Mouse (Mus musculus): ENCODE results near the gene Eef2k.
A peak's percentile ranks its signal among the peaks of the same experiment; 100 is the strongest.
"Not testable (repeated sequence)": the region's sequence is repeated elsewhere in the genome, so short reads cannot be mapped to it uniquely, and the experiment has no call there.

Eef2k gene

GRCm38 (mm10) chr7:120879972-120880371 is 37.3 kb downstream of the Eef2k start:
- no peak for DNase-seq (ENCODE audit: low read depth, low spot score)

GRCm38 (mm10) chr7:120880770-120881169 is 38.1 kb downstream of the Eef2k start:
- no peak for DNase-seq (ENCODE audit: low read depth, low spot score)

- no peak for DNase-seq (ENCODE audit: low read depth, low spot score)
These were observed 38.8 kb downstream of the Eef2k start for GRCm38 (mm10) chr7:120881451-120881850.

GRCm38 (mm10) chr7:120882674-120883073 is 40.0 kb downstream of the Eef2k start:
- DNase-seq (ENCODE audit: low read depth, low spot score), result no peak

GRCm38 (mm10) chr7:120883523-120884290 is 41.1 kb downstream of the Eef2k start:
- no peak for DNase-seq (ENCODE audit: low read depth, low spot score)

DNA sequence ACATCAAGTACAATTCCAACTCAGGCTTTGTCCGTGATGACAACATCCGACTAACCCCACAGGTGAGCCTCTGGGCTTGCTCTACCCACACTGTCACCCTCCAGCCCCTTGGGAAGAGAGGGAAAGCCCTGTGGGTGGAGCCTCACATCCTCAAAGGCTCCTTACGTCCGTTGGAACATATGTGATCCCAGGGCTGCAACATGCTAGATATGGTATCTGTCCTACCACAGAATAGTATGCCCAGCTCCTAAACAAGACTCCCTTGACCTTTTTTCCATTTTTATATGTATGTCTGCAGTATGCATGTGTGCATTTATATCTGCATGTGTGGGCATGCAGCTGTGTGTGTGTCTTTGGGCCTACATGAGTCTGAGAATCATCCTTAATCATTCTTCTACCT is 42.1 kb downstream of the Eef2k start:
- no peak for DNase-seq (ENCODE audit: low read depth, low spot score)

DNA sequence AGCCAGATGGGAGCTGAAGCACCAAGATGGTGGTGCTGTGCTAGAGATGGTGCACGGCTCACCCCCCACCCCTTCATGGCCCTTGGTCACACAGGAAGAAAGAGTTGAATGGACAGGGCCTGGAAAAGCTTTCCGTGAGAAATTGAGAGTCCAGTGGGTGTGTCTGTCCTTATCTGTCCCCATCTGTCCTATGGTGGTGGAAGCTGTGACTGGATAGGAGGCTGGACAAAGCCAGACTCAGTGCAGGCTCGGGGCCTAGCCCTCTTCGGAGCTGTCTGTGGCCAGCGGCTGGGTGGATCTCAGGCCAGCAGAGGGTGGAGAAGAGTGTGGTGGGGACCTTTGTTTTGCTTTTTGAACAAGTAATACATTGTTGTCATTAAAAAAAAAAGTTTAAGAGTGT is 50.5 kb downstream of the Eef2k start:
- no peak for DNase-seq (ENCODE audit: low read depth, low spot score)

- DNase-seq (ENCODE audit: low read depth, low spot score), result no peak
These were observed 54.4 kb downstream of the Eef2k start for GRCm38 (mm10) chr7:120897054-120897453.

GRCm38 (mm10) chr7:120897711-120898335 is 55.2 kb downstream of the Eef2k start:
- no peak for DNase-seq (ENCODE audit: low read depth, low spot score)

GRCm38 (mm10) chr7:120900191-120900590 is 57.6 kb downstream of the Eef2k start:
- DNase-seq (ENCODE audit: low read depth, low spot score), result no peak

GRCm38 (mm10) chr7:120901701-120902100 is 59.1 kb downstream of the Eef2k start:
- no peak for DNase-seq (ENCODE audit: low read depth, low spot score)

DNA sequence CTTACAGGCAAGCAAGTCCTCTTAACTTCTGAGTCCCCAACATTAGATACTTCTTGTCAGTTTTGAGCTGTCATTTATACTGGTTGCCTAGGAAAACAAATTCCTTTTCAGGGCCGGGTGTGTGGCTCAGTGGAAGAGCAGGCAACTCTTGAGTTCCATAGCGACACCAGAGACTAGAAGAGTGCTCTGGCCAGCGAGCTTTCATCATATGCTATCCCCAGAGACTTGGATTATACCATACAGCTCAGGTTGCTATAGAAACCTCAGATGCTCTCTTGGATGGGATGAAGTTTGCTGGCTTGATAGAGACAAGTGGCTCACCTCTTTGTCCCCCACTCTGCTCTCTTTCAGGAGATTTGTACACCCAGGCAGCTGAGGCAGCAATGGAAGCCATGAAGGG is 60.3 kb downstream of the Eef2k start:
- DNase-seq (ENCODE audit: low read depth, low spot score), result no peak

DNA sequence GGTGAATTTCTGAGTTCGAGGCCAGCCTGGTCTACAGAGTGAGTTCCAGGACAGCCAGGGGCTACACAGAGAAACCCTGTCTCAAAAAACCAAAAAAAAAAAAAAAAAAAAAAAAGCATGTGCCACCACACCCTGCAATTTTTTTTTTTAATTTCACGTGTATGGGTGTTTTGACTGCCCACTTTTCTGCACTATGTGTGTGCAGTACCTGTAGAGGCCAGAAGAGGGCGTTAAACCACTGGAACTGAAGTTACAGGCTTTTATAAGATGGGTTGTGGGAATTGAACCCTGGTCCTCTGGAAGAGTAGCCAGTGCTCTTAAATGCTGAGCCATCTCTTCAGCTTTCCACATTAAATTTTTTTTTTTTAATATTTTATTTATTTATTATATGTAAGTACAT is 67.5 kb downstream of the Eef2k start:
- DNase-seq (ENCODE audit: low read depth, low spot score), result not testable (repeated sequence)

DNA sequence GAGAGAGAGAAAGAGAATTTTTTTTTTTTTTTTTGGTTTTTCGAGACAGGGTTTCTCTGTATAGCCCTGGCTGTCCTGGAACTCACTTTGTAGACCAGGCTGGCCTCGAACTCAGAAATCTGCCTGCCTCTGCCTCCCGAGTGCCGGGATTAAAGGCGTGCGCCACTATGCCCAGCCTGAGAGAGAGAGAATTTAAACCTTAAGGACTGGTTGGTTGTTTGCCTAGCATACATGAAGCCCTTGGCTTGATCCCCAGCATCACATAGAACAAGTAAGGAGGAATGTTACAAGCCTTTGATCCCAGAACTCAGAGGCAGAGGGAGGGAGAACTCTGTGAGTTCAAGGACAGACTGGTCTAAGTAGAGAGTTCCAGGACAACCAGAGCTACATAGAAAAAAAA is 68.6 kb downstream of the Eef2k start:
- DNase-seq (ENCODE audit: low read depth, low spot score), result not testable (repeated sequence)

DNA sequence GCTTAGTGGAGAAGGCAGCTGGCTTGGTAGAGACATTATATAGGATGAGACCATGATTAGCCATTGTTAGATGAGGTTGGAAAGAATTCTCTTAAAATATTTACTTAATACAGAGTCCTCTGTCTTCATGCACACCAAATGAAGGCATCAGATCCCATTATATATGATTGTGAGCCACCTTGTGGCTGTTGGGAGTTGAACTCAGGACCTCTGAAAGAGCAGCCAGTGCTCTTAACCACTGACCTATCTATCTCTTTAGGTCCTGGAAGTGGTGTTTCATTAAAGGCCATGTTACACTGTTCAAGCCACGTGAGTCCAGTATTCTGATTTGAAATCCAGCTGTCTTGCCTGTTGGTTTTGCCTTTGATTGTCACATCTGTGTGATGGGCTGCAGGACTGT is 70.7 kb downstream of the Eef2k start:
- DNase-seq (ENCODE audit: low read depth, low spot score), result no peak

- DNase-seq (ENCODE audit: low read depth, low spot score), result no peak
These were observed 73.7 kb downstream of the Eef2k start for GRCm38 (mm10) chr7:120916262-120916875.

DNA sequence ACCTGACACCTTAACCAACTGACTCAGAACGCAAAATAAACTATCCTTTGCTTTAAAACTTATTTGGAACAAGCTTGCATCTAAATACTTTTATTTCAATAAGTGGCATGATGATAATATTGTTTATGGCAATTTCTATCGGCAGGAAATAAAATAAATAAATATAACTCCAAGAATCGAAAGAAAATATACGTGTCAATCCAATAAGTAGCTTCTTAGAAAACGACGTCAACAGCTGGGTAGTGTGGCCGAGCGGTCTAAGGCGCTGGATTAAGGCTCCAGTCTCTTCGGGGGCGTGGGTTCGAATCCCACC is 74.6 kb downstream of the Eef2k start:
- DNase-seq (ENCODE audit: low read depth, low spot score), result no peak

DNA sequence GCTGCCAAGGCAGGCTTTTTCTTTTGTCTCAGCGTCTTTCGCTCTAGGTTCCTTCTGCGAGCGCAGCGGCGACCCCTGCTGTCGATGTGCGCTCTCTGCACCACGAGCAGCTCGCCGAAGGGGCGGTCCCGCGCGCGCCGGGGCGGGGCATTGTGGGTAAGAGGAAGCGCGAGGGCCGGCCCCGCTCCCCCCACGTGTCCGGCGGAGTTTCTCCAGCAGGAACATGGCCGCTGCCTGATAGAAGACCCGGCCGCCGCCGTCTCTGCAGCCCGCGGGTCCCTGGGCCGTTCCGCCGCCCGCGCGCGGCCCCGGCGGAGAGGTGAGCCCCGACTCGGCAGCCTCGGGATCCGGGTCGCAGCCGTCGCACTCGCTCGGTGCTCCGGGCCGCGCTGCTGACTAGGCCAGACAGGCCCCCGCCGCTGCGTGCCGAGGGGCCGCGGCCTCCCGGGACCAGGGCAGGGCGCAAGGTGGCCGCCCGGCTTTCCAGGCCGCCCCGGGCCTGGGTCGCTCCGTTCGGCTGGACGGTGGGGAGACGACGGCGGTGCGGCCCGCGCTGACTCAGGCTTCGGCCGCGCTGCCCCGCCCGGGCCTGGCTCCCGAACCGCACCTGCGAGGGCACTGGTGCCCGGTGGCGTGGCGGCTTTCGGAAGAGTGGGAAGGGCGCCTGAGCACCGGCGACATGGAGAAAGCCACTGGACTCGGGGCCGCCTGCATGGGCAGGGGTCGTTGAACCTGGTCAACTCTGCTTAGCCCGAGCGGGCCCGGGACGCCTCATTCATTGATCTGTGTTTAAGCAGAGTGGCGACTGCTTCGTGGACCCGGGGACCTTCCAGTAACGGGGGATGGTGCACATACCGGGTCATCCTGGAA is 75.2 kb downstream of the Eef2k start, which contains the start of gene Polr3e:
TSS of gene Polr3e (plus strand) at position 153 of the 870 bp plus-strand sequence.
- DNase-seq (ENCODE audit: low read depth, low spot score), result peak; percentile 92

DNA sequence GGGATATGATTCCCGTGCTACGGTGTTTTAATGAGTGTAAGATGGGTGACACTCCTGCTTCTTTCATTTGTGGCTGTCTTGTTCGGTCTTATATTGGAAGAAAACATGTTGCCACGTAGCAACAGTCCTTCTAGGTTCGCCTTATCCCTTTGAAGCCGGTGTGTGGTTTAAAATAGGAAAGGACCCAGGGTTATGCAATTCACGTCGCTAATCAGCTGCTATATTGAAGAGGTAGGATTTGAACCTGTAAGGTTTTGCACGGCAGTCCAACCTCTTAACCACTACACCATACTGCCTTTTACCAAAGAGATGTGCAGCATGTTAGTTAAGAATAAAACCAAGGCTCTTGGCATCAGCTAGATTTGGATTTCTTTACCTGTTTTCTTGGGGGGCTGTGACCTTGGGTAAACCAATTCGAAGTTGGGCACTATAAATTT is 75.9 kb downstream of the Eef2k start:
- DNase-seq (ENCODE audit: low read depth, low spot score), result peak; percentile 75

DNA sequence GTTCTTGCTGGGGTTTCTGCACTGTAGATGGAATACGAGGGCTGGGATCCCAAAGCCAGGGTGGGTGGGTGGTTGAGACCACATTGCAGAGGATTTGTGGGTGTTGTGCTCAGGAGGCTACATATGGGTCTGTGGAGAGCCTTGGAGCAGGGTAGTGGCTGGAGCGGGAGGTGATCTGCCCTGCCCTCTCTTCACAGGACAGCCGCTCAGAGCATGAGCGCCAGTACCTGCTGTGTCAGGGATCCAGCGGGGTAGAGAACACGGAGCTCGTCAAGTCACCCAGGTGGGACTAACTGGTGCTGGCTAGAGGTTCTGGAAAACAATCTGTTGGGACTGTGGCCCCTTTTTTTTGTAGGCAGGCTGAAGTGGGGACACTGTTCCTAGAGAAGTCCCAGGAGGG is 90.5 kb downstream of the Eef2k start:
- DNase-seq (ENCODE audit: low read depth, low spot score), result no peak

- DNase-seq (ENCODE audit: low read depth, low spot score), result no peak
These were observed 91.1 kb downstream of the Eef2k start for GRCm38 (mm10) chr7:120933680-120934195.

- peak; percentile 60 for DNase-seq (ENCODE audit: low read depth, low spot score)
These were observed 92.1 kb downstream of the Eef2k start for GRCm38 (mm10) chr7:120934716-120935115.

All from telencephalon, adult 2 months (tissue).